In genomic region chr5:93328059-93328458, GRCm38 (mm10) we compare ENCODE assay signal across 8 mouse cellular contexts.
DNase-seq lines count a peak whose midpoint lies in the region; ATAC-seq and TF ChIP-seq lines count a peak whose summit lies in the region.

No protein-coding gene starts in this region.

- peak; percentile 64 for DNase-seq in liver
- DNase-seq in brain, embryonic 14.5 days (ENCODE audit: low read depth): peak; percentile 66
- peak; percentile 32 for DNase-seq in fibroblast of lung, adult 2 months (ENCODE audit: low read depth)
- DNase-seq in kidney, adult 2 months: peak; percentile 80
- peak; percentile 66 for DNase-seq in limb, embryonic 10.5 days (ENCODE audit: low spot score)
- peak; percentile 85 for DNase-seq in retina, embryonic 14.5 days (ENCODE audit: low spot score)
- DNase-seq in thymus, postnatal 4 days: peak; percentile 82

- H3K9ac ChIP-seq in liver, embryonic 12.5 days: no peak overlapping the region

- no peak overlapping the region for H3K27ac ChIP-seq in liver, embryonic 12.5 days
- H3K27ac ChIP-seq in kidney, adult 2 months (ENCODE audit: insufficient read depth, low read depth, low read length): no peak overlapping the region
- H3K27ac ChIP-seq in limb, embryonic 10.5 days: no peak overlapping the region

- no peak for TF ChIP-seq POLR2A in brain, embryonic 14.5 days (IDR thresholded peaks at IDR 0.05; ENCODE audit: borderline replicate concordance, extremely low read depth, insufficient read depth, insufficient read length, poor library complexity, severe bottlenecking)
- TF ChIP-seq POLR2A in kidney, adult 2 months (IDR thresholded peaks at IDR 0.05; ENCODE audit: low read depth, low read length): no peak

- no peak for ATAC-seq in liver, embryonic 12.5 days

- no peak overlapping the region for H3K4me3 ChIP-seq in liver, embryonic 12.5 days
- H3K4me3 ChIP-seq in kidney, adult 2 months (ENCODE audit: insufficient read depth, low read depth, low read length): no peak overlapping the region
- H3K4me3 ChIP-seq in limb, embryonic 10.5 days: no peak overlapping the region

- TF ChIP-seq CTCF in brain, embryonic 14.5 days (IDR thresholded peaks at IDR 0.05; ENCODE audit: borderline replicate concordance, extremely low read depth, insufficient read depth, insufficient read length): peak; percentile 71; the same call in 1 of the 2 replicates
- peak; percentile 93 for TF ChIP-seq CTCF in kidney, adult 2 months (conservative IDR thresholded peaks at IDR 0.05; ENCODE audit: insufficient read depth, insufficient read length, low read depth, low read length)

- H3K9me3 ChIP-seq in liver, embryonic 12.5 days (replicated peaks): no peaks in the 10 kb centered on the region
- no peaks in the 10 kb centered on the region for H3K9me3 ChIP-seq in limb, embryonic 10.5 days (replicated peaks)

- no peaks in the 10 kb centered on the region for H3K4me1 ChIP-seq in liver, embryonic 12.5 days
- H3K4me1 ChIP-seq in kidney, adult 2 months (ENCODE audit: control insufficient read depth, insufficient read depth, low read length): no peaks in the 10 kb centered on the region
- no peaks in the 10 kb centered on the region for H3K4me1 ChIP-seq in limb, embryonic 10.5 days

- H3K36me3 ChIP-seq in liver, embryonic 12.5 days: no peaks in the 10 kb centered on the region
- H3K36me3 ChIP-seq in kidney, adult 2 months (ENCODE audit: control insufficient read depth, insufficient read depth, low read length): no peaks in the 10 kb centered on the region
- H3K36me3 ChIP-seq in limb, embryonic 10.5 days: no peaks in the 10 kb centered on the region

- no peak overlapping the region for H3K4me2 ChIP-seq in liver, embryonic 12.5 days

- 16% methylated on average over 7 of the region's 7 CpGs for WGBS in liver, embryonic 12.5 days (ENCODE audit: insufficient replicate concordance)
- WGBS in kidney, adult 2 months: 15% methylated on average over 7 of the region's 7 CpGs
- WGBS in limb, embryonic 10.5 days: 24% methylated on average over 7 of the region's 7 CpGs

- no peaks in the 10 kb centered on the region for H3K27me3 ChIP-seq in liver, embryonic 12.5 days (replicated peaks)
- H3K27me3 ChIP-seq in kidney, adult 2 months (replicated peaks; ENCODE audit: control insufficient read depth, insufficient read depth, low read length): no peaks in the 10 kb centered on the region
- no peaks in the 10 kb centered on the region for H3K27me3 ChIP-seq in limb, embryonic 10.5 days (ENCODE audit: low read depth, poor library complexity, severe bottlenecking)

Comparison
In these comparisons a context has a peak if more than half of its experiments do, and no peak if none do; other contexts are left out.
1. DNase-seq: peak in every context shown above with its lines; median percentile 85 in retina, embryonic 14.5 days; 82 in thymus, postnatal 4 days; 80 in kidney, adult 2 months; 66 in brain, embryonic 14.5 days; 66 in limb, embryonic 10.5 days; 64 in liver; 32 in fibroblast of lung, adult 2 months.